Mouse (Mus musculus) C2C12 (cell line): ENCODE measurements around the gene Il18rap.

Experiments used
- CTCF ChIP-seq: IDR thresholded peaks from one replicate; pipeline ENCODE4 v1.5.1; 2011; ENCODE audit not compliant: control insufficient read depth, insufficient read depth, insufficient read length
- FOSL1 ChIP-seq: IDR thresholded peaks from one replicate; pipeline ENCODE4 v1.8.0; 2011; ENCODE audit warnings: mild to moderate bottlenecking, low read length; ENCODE audit not compliant: poor library complexity, insufficient read depth, severe bottlenecking
- MAX ChIP-seq: IDR thresholded peaks from one replicate; pipeline ENCODE4 v1.6.1; 2011; ENCODE audit warnings: mild to moderate bottlenecking, control low read depth

DNA sequence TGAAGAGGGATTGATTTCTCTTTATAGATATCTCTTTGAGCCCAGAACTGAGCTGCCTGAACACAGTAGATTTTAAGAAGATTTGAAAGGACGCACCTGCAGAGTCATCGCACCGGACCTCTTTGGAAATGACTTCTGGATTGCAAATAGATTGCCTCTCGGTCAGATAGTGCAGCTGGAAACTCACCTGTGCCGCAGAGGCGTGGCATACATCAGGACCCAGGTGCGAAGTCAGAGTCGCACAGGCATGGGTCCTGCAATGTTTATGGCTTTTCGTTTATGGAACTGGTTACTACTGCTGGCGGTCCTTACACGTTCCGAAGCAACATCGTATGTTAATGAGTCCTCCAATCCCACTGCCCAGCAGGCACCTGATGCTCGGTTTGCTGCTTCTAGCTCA lies 65.1 kb downstream of the Il18rap start:
- TF ChIP-seq CTCF (no peak), FOSL1 (no peak), MAX (no peak)
